Mouse (Mus musculus) hindbrain, embryonic 12.5 days (tissue): ENCODE data around the gene Leo1. TPM values are rescaled to one million over a fixed set of nuclear protein-coding genes. Genes with fewer than 3 reads are reported as not detected.

ENCODE experiments used
- ATAC-seq: fragments of 200-750 bp; cut with Nextera tagmentation; 2 replicates; pipeline ENCODE4 v1.8.0; 2017; ENCODE audit warnings: moderate TSS enrichment; ENCODE audit not compliant: low FRiP score
- H3K27ac ChIP-seq: fragments of 300-500 bp; sonication (generic); 2 replicates; pipeline ENCODE4 v1.5.1; 2016; ENCODE audit warnings: mild to moderate bottlenecking
- H3K27me3 ChIP-seq: fragments of 300-500 bp; sonication (generic); 2 replicates; pipeline ENCODE4 v1.6.1; 2016; ENCODE audit warnings: mild to moderate bottlenecking
- H3K36me3 ChIP-seq: fragments of 300-500 bp; sonication (generic); 2 replicates; pipeline ENCODE4 v1.6.1; 2016; ENCODE audit warnings: mild to moderate bottlenecking
- H3K4me1 ChIP-seq: fragments of 300-500 bp; sonication (generic); 2 replicates; pipeline ENCODE4 v1.6.1; 2016
- H3K4me2 ChIP-seq: fragments of 300-500 bp; sonication (generic); replicated peaks from 2 replicates; pipeline ENCODE4 v1.6.1; 2016; ENCODE audit warnings: mild to moderate bottlenecking
- H3K4me3 ChIP-seq: fragments of 300-500 bp; sonication (generic); 2 replicates; pipeline ENCODE4 v1.5.1; 2016; ENCODE audit warnings: mild to moderate bottlenecking
- H3K9ac ChIP-seq: fragments of 300-500 bp; sonication (generic); 2 replicates; pipeline ENCODE4 v1.6.1; 2016; ENCODE audit warnings: mild to moderate bottlenecking, moderate library complexity
- H3K9me3 ChIP-seq: fragments of 300-500 bp; sonication (generic); replicated peaks from 2 replicates; pipeline ENCODE4 v1.6.1; 2016; ENCODE audit warnings: mild to moderate bottlenecking
- WGBS: fragments of 180-500 bp; shearing (Covaris S2); methylation state at CpG from one replicate; pipeline ENCODE4 v1.1.7; 2016; 5-methylcytosine and 5-hydroxymethylcytosine counted together
- polyA plus RNA-seq: library from polyadenylated mRNA; unstranded; fragments of >200 nt; fragmentation: Nextera tagmentation; extraction: Ambion mirVana; gene quantifications from 2 replicates; pipeline ENCODE4 v1.2.1, GENCODE M21; 2016

The Leo1 gene
- 50.5 and 51.7 TPM in 2 replicates for polyA plus RNA-seq

- Histone ChIP-seq H3K9ac (peak within 1 kb of the TSS; percentile 95), H3K4me1 (peaks cover 10% of the 10 kb centered on the region), H3K36me3 (peaks cover 12% of the 10 kb centered on the region), H3K9me3 (no peaks in the 10 kb centered on the region), H3K4me2 (peak within 1 kb of the TSS; percentile 75), H3K27ac (peak within 1 kb of the TSS; percentile 88), H3K4me3 (peak within 1 kb of the TSS; percentile 91), H3K27me3 (no peaks in the 10 kb centered on the region)
- peak; percentile 94 for ATAC-seq
- under 1% methylated on average over 43 of the region's 45 CpGs for WGBS
Measured at GRCm38 (mm10) chr9:75440796-75441666, at the start of gene Leo1. Gene Leo1, plus strand, starts transcription at chr9:75441524.

GRCm38 (mm10) chr9:75393251-75393650, 48.1 kb upstream of the Leo1 start:
- WGBS = 73% methylated on average over 12 of the region's 12 CpGs
- Histone ChIP-seq H3K36me3 (peaks cover 84% of the 10 kb centered on the region), H3K4me3 (no peak overlapping the region)

DNA sequence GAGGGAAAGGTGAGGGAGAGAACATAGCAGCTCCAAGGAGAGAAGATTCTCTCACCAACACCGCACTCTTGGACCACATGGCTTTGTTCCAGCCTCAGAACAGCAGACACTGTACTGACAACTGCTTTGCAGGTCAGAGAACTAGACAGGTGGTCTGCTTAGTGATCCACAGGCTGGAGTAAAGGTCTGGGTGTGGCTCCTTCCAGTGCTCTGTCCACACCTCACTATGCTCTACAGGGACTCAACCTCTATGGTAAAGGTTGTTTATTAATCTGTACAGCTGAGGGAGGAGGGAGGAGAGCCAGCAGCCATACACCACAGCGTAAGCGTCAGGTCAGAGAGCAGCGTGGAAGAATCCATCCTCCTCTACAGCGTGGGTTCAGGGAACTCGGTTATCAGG, 45.4 kb upstream of the Leo1 start:
- H3K27ac ChIP-seq = no peak overlapping the region
- WGBS = 92% methylated on average over 6 of the region's 6 CpGs
- peaks cover 67% of the 10 kb centered on the region for H3K36me3 ChIP-seq
- H3K4me1 ChIP-seq = 0 out of 2 replicates have a peak, but pooled peaks cover 5% of the 10 kb centered on the region
- H3K27me3 ChIP-seq = no peaks in the 10 kb centered on the region
- ATAC-seq = no peak
- H3K4me3 ChIP-seq = no peak overlapping the region
- H3K4me2 ChIP-seq = no peak overlapping the region
- H3K9me3 ChIP-seq = no peaks in the 10 kb centered on the region
- H3K9ac ChIP-seq = no peak overlapping the region

More at GRCm38 (mm10) chr9:75393251-75393650, 48.1 kb upstream of the Leo1 start:
- no peak for ATAC-seq
- H3K27ac ChIP-seq = no peak overlapping the region
- H3K4me1 ChIP-seq = no peaks in the 10 kb centered on the region
- no peak overlapping the region for H3K4me2 ChIP-seq
- no peaks in the 10 kb centered on the region for H3K27me3 ChIP-seq
- no peaks in the 10 kb centered on the region for H3K9me3 ChIP-seq
- no peak overlapping the region for H3K9ac ChIP-seq

GRCm38 (mm10) chr9:75399069-75399468, 42.3 kb upstream of the Leo1 start:
- H3K36me3 ChIP-seq = peaks cover 39% of the 10 kb centered on the region
- ATAC-seq = no peak
- H3K27me3 ChIP-seq = no peaks in the 10 kb centered on the region
- peaks cover 24% of the 10 kb centered on the region for H3K4me1 ChIP-seq
- no peak overlapping the region for H3K9ac ChIP-seq
- no peak overlapping the region for H3K27ac ChIP-seq
- H3K4me3 ChIP-seq = no peak overlapping the region
- no peak overlapping the region for H3K4me2 ChIP-seq
- WGBS = 94% methylated on average over 4 of the region's 4 CpGs
- no peaks in the 10 kb centered on the region for H3K9me3 ChIP-seq

DNA sequence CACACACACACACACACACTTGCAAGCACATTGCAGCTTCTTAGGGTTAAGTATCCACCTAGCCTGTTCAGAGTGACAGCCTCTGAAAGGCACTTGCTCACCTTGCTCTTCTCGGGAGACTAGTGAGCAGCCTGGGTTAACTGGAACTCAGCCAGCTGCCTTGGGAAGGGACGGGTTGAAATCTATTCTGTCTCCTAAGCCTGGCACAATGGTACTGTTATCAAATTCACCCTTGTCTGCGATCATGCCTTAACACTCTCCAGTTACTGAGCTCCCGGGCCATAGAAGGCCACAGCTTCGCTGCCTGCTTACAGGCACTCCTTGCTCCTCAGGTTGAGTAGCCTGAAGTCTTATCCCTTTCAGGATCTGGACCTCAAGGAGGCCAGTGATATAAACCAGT, 40.7 kb upstream of the Leo1 start:
- no peak overlapping the region for H3K27ac ChIP-seq
- no peaks in the 10 kb centered on the region for H3K9me3 ChIP-seq
- no peaks in the 10 kb centered on the region for H3K27me3 ChIP-seq
- H3K4me3 ChIP-seq = no peak overlapping the region
- H3K36me3 ChIP-seq = peaks cover 25% of the 10 kb centered on the region
- no peak overlapping the region for H3K9ac ChIP-seq
- 88% methylated on average over 5 of the region's 5 CpGs for WGBS
- H3K4me1 ChIP-seq = peaks cover 38% of the 10 kb centered on the region
- no peak overlapping the region for H3K4me2 ChIP-seq
- no peak for ATAC-seq

- Histone ChIP-seq H3K27me3 (no peaks in the 10 kb centered on the region), H3K4me3 (no peak overlapping the region), H3K27ac (no peak overlapping the region), H3K9ac (no peak overlapping the region), H3K9me3 (no peaks in the 10 kb centered on the region), H3K4me1 (peaks cover 48% of the 10 kb centered on the region), H3K4me2 (no peak overlapping the region), H3K36me3 (peaks cover 16% of the 10 kb centered on the region)
- no peak for ATAC-seq
- WGBS = 79% methylated on average over 20 of the region's 20 CpGs
Measured at GRCm38 (mm10) chr9:75401593-75402504, 39.5 kb upstream of the Leo1 start.

- H3K4me1 ChIP-seq = peaks cover 56% of the 10 kb centered on the region
- H3K36me3 ChIP-seq = peaks cover under 1% of the 10 kb centered on the region; the same call in 1 of the 2 replicates
- H3K4me2 ChIP-seq = no peak overlapping the region
- no peaks in the 10 kb centered on the region for H3K9me3 ChIP-seq
- no peaks in the 10 kb centered on the region for H3K27me3 ChIP-seq
- H3K4me3 ChIP-seq = no peak overlapping the region
- ATAC-seq = no peak
- no peak overlapping the region for H3K9ac ChIP-seq
- 78% methylated on average over 3 of the region's 3 CpGs for WGBS
- no peak overlapping the region for H3K27ac ChIP-seq
Measured at GRCm38 (mm10) chr9:75403520-75403919, 37.8 kb upstream of the Leo1 start.

- H3K9ac ChIP-seq = no peak overlapping the region
- no peak overlapping the region for H3K4me3 ChIP-seq
- 95% methylated on average over 2 of the region's 2 CpGs for WGBS
- H3K4me1 ChIP-seq = peaks cover 55% of the 10 kb centered on the region
- no peak overlapping the region for H3K27ac ChIP-seq
- no peak overlapping the region for H3K4me2 ChIP-seq
- no peaks in the 10 kb centered on the region for H3K9me3 ChIP-seq
- H3K36me3 ChIP-seq = no peaks in the 10 kb centered on the region
- no peak for ATAC-seq
- H3K27me3 ChIP-seq = no peaks in the 10 kb centered on the region
Measured at GRCm38 (mm10) chr9:75406121-75406520, 35.2 kb upstream of the Leo1 start.

- Histone ChIP-seq H3K27ac (no peak overlapping the region), H3K27me3 (no peaks in the 10 kb centered on the region), H3K9me3 (no peaks in the 10 kb centered on the region), H3K9ac (peak overlapping the region; percentile 54), H3K36me3 (no peaks in the 10 kb centered on the region), H3K4me2 (peak overlapping the region; percentile 71), H3K4me3 (peak overlapping the region; percentile 93), H3K4me1 (peaks cover 44% of the 10 kb centered on the region)
- ATAC-seq = no peak
- WGBS = 15% methylated on average over 10 of the region's 10 CpGs
Measured at GRCm38 (mm10) chr9:75407803-75408202, 33.5 kb upstream of the Leo1 start.

DNA sequence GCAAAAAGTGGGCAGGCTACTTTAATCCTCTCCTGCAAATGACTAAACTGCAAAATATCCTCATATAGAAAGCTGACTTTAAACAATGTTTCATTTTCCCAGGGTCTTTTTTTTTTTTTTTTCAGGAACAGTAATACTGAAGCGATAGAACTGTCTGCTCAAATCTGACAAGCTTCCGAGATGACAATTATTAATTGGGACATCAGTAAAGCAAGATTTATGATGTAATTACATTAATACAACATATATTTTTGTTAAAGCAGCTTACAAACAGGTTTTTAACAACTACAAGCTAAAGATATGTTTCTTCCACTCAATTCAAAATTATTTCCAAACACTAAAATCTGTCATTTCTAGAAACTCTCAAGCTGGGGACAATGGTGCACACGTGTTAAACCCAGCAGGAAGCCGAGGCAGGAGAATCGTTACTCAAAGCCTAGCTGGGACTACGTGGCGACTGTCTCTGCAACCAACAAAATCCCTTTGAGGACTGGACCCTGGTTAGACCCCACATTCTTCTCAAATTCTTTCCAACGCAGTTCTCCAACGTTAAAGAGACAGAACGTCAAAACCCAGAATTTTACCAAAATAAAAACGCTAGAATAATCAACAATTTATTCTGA, 33.0 kb upstream of the Leo1 start:
- peak overlapping the region; percentile 93 for H3K4me3 ChIP-seq
- H3K4me1 ChIP-seq = peaks cover 39% of the 10 kb centered on the region
- H3K27ac ChIP-seq = peak overlapping the region; percentile 98
- WGBS = 4% methylated on average over 11 of the region's 11 CpGs
- H3K27me3 ChIP-seq = no peaks in the 10 kb centered on the region
- peak overlapping the region; percentile 90 for H3K9ac ChIP-seq
- H3K4me2 ChIP-seq = peak overlapping the region; percentile 71
- ATAC-seq = no peak
- no peaks in the 10 kb centered on the region for H3K36me3 ChIP-seq
- H3K9me3 ChIP-seq = no peaks in the 10 kb centered on the region

DNA sequence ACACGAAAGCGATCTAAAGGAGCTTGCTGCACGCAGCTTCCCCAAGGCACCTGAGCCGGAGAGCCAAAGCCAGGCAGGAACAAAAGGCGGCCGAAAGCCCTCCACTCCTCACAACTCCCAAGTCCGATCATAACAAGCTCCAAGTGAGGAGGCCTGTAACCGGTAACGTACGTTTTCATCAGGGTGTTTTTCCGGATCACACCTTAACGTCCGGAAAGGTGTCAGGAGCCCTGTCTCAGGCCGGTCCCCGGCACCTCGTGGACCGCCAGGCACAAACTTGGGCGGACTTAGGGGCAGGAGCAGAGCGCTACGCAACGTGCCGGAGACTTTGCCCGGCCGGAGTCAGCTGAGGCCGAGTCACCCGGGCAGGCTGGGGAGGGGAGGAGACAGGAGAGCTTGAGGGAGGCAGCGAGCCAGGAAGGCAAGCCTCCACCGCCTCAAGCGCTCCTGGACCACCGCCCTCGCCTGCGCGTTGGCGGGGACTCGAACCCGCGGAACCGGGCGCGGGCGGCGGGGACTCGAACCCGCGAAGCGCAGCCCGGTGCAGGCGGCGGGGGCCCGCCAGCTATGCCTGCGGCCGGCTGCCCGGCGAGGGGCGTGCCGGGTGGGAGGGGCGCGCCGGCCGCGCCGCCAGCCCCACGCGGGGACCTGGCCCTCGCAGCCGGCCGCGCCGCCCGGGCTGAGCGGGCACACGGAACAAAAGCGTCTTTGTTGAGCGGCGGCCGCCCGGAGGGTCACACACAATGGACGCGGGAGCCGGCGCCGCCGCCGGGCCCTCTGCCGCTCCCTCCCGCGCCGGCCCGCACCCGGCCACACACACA, 32.1 kb upstream of the Leo1 start:
- Histone ChIP-seq H3K4me3 (peak overlapping the region; percentile 93), H3K36me3 (no peaks in the 10 kb centered on the region), H3K4me1 (peaks cover 34% of the 10 kb centered on the region), H3K9me3 (no peaks in the 10 kb centered on the region), H3K9ac (peak overlapping the region; percentile 90), H3K27ac (peak overlapping the region; percentile 98), H3K4me2 (peak overlapping the region; percentile 71), H3K27me3 (no peaks in the 10 kb centered on the region)
- ATAC-seq = peak; percentile 91
- WGBS = under 1% methylated on average over 84 of the region's 90 CpGs
